27 mouse cellular contexts compared by ENCODE assay signal in genomic region chr6:22340779-22341178, GRCm38 (mm10). TPM values are rescaled to one million over a fixed set of nuclear protein-coding genes. Genes with fewer than 3 reads are reported as not detected.
DNase-seq lines count a peak whose midpoint lies in the region; ATAC-seq and TF ChIP-seq lines count a peak whose summit lies in the region.
"Had no signal": no experiment of that assay in that cellular context is flagged by ENCODE, and none has a peak within 500 bp of the region (broad histone marks: within the 10 kb centered on the region; RNA-seq: fewer than 3 reads in every experiment).

No protein-coding gene starts in this region.

- DNase-seq in intestine, embryonic 14.5 days (ENCODE audit: low spot score) = peak; percentile 20
- DNase-seq in CH12.LX (ENCODE audit: extremely low read depth) = no peak
- DNase-seq in induced T-regulatory cell, adult 2 months (ENCODE audit: low read depth) = peak; percentile 29
- no peak for DNase-seq in neural tube, embryonic 10.5 days (ENCODE audit: extremely low spot score, low spot score)
- DNase-seq: adrenal gland, adult 8-10 months; adrenal gland, postnatal 36 days; cerebellum, adult 18-20 months; cerebellum, adult 9-10 months; cerebellum, postnatal 14 days; gastrocnemius, postnatal 36 days; heart, postnatal 10 days; heart, postnatal 36 days; kidney, adult 11 months had no signal

- peaks cover 83% of the 10 kb centered on the region for H3K79me2 ChIP-seq in CH12.LX (replicated peaks; ENCODE audit: control insufficient read depth, extremely low read depth, insufficient read depth, poor library complexity, severe bottlenecking)

- peaks cover 8% of the 10 kb centered on the region for H3K36me3 ChIP-seq in intestine, embryonic 14.5 days (ENCODE audit: control insufficient read depth, insufficient read depth, low read length)
- no peaks in the 10 kb centered on the region for H3K36me3 ChIP-seq in intestine, embryonic 15.5 days
- H3K36me3 ChIP-seq in CH12.LX (replicated peaks in 1 of 2; ENCODE audit: control insufficient read depth in 1 of 2, insufficient read depth in 1 of 2, low read length in 1 of 2) = peaks cover 18 to 50% of the 10 kb centered on the region in 2 experiments
- H3K36me3 ChIP-seq in small intestine, adult 2 months (ENCODE audit: control insufficient read depth, insufficient read depth, low read length) = peaks cover 7% of the 10 kb centered on the region
- H3K36me3 ChIP-seq: heart, embryonic 15.5 days had no signal

- dilution Hi-C loops in CH12.LX (cut with MboI; ENCODE audit: extremely low pct_ligation_motif_present, extremely low pct_unique_long_range_greater_than_20kb, low sequenced_read_pairs) = no loop called here

- no peak; the same call in 1 of the 2 replicates for TF ChIP-seq POLR2A in CH12.LX (IDR thresholded peaks at IDR 0.05; ENCODE audit: low read depth, low read length)
- no peak for TF ChIP-seq POLR2A in small intestine, adult 2 months (IDR thresholded peaks at IDR 0.05; ENCODE audit: low read depth, low read length)

- in situ Hi-C loops in CH12.LX (cut with MboI; ENCODE audit: low pct_ligation_motif_present, low pct_unique_long_range_greater_than_20kb, low sequenced_read_pairs) = no loop called here

- TF ChIP-seq EP300 in CH12.LX (IDR thresholded peaks at IDR 0.05; ENCODE audit: low read length) = no peak

- H3K27me3 ChIP-seq in intestine, embryonic 14.5 days (replicated peaks; ENCODE audit: control insufficient read depth, insufficient read depth, low read length) = no peaks in the 10 kb centered on the region
- no peaks in the 10 kb centered on the region for H3K27me3 ChIP-seq in intestine, embryonic 15.5 days (replicated peaks)
- H3K27me3 ChIP-seq in CH12.LX (replicated peaks) = no peaks in the 10 kb centered on the region
- no peaks in the 10 kb centered on the region for H3K27me3 ChIP-seq in small intestine, adult 2 months (ENCODE audit: control insufficient read depth, insufficient read depth, low read length)
- H3K27me3 ChIP-seq: forebrain, embryonic 13.5 days; heart, embryonic 12.5 days; heart, embryonic 15.5 days; hindbrain, embryonic 13.5 days had no signal

- H3K4me2 ChIP-seq in intestine, embryonic 14.5 days (ENCODE audit: low read length) = no peak overlapping the region
- no peak overlapping the region for H3K4me2 ChIP-seq in intestine, embryonic 15.5 days (replicated peaks)
- peak overlapping the region; percentile 79 for H3K4me2 ChIP-seq in CH12.LX (ENCODE audit: insufficient read depth, low read depth, poor library complexity, severe bottlenecking)
- H3K4me2 ChIP-seq: forebrain, embryonic 13.5 days; heart, embryonic 12.5 days; heart, embryonic 15.5 days; hindbrain, embryonic 13.5 days had no signal

- no peak overlapping the region for H3K27ac ChIP-seq in intestine, embryonic 14.5 days (ENCODE audit: low read depth)
- H3K27ac ChIP-seq in intestine, embryonic 15.5 days = no peak overlapping the region
- peak overlapping the region; percentile 77 for H3K27ac ChIP-seq in CH12.LX (ENCODE audit: insufficient read depth, low read depth)
- H3K27ac ChIP-seq in small intestine, adult 2 months (ENCODE audit: insufficient read depth, low read depth, low read length) = peak overlapping the region; percentile 89
- H3K27ac ChIP-seq: forebrain, embryonic 10.5 days; forebrain, embryonic 13.5 days; heart, embryonic 15.5 days; hindbrain, embryonic 10.5 days; hindbrain, embryonic 13.5 days; hindbrain, postnatal 0 days had no signal

- H3K4me1 ChIP-seq in intestine, embryonic 14.5 days (replicated peaks; ENCODE audit: control insufficient read depth, insufficient read depth, low read length) = no peaks in the 10 kb centered on the region; the same call in 1 of the 2 replicates
- no peaks in the 10 kb centered on the region for H3K4me1 ChIP-seq in intestine, embryonic 15.5 days (replicated peaks)
- H3K4me1 ChIP-seq in CH12.LX (ENCODE audit: control insufficient read depth in 1 of 2, insufficient read depth in 2 of 2) = peaks cover 34 to 89% of the 10 kb centered on the region in 2 experiments
- peaks cover 32% of the 10 kb centered on the region for H3K4me1 ChIP-seq in small intestine, adult 2 months (ENCODE audit: control insufficient read depth, insufficient read depth, insufficient read length, low read length)
- H3K4me1 ChIP-seq: hindbrain, embryonic 13.5 days had no signal

- no peak overlapping the region for H3K9ac ChIP-seq in intestine, embryonic 14.5 days (ENCODE audit: low read length)
- no peak overlapping the region for H3K9ac ChIP-seq in intestine, embryonic 15.5 days
- H3K9ac ChIP-seq in CH12.LX (ENCODE audit: insufficient read depth, low read depth) = peak overlapping the region; percentile 10; the same call in 1 of the 2 replicates
- H3K9ac ChIP-seq: forebrain, embryonic 13.5 days; heart, embryonic 12.5 days; heart, embryonic 15.5 days; hindbrain, embryonic 13.5 days had no signal

- no peak for ATAC-seq in intestine, embryonic 14.5 days (replicated peaks; ENCODE audit: low FRiP score, low TSS enrichment, low read depth)
- ATAC-seq in intestine, embryonic 15.5 days = no peak
- ATAC-seq: activated CD4-positive, CD25-positive, alpha-beta regulatory T cell, adult 4 months; CD4-positive, CD25-positive, alpha-beta regulatory T cell, adult 4 months; forebrain, embryonic 13.5 days; forebrain, embryonic 16.5 days; hindbrain, postnatal 0 days had no signal

- no peaks in the 10 kb centered on the region for H3K9me3 ChIP-seq in intestine, embryonic 14.5 days (ENCODE audit: control insufficient read depth, low read length)
- H3K9me3 ChIP-seq in intestine, embryonic 15.5 days = no peaks in the 10 kb centered on the region
- no peaks in the 10 kb centered on the region for H3K9me3 ChIP-seq in CH12.LX (replicated peaks; ENCODE audit: low read length)
- H3K9me3 ChIP-seq: forebrain, embryonic 10.5 days; forebrain, embryonic 13.5 days; heart, embryonic 12.5 days; heart, embryonic 15.5 days; hindbrain, embryonic 10.5 days; hindbrain, embryonic 13.5 days had no signal

- WGBS in intestine, embryonic 14.5 days = 93% methylated on average over 14 of the region's 14 CpGs
- 92% methylated on average over 14 of the region's 14 CpGs for WGBS in intestine, embryonic 15.5 days
- 75% methylated on average over 14 of the region's 14 CpGs for WGBS in small intestine, adult 2 months

- no peak overlapping the region for H3K4me3 ChIP-seq in intestine, embryonic 14.5 days (ENCODE audit: low read depth, low read length)
- no peak overlapping the region for H3K4me3 ChIP-seq in intestine, embryonic 15.5 days (replicated peaks)
- H3K4me3 ChIP-seq in CH12.LX (replicated peaks in 1 of 3; ENCODE audit: low read depth in 2 of 3, low read length in 2 of 3, poor library complexity in 1 of 3) = peak overlapping the region in 1 of 3 experiments; percentile 43
- no peak overlapping the region for H3K4me3 ChIP-seq in small intestine, adult 2 months (ENCODE audit: low read depth, low read length)
- H3K4me3 ChIP-seq: forebrain, embryonic 10.5 days; forebrain, embryonic 13.5 days; heart, embryonic 12.5 days; heart, embryonic 15.5 days; hindbrain, embryonic 10.5 days; hindbrain, embryonic 13.5 days had no signal

- TF ChIP-seq RAD21 in CH12.LX (IDR thresholded peaks at IDR 0.05; ENCODE audit: low read depth, low read length) = no peak; the same call in 1 of the 2 replicates

- no peak for TF ChIP-seq CTCF in CH12.LX (conservative IDR thresholded peaks at IDR 0.05 in 1 of 2, IDR thresholded peaks at IDR 0.05 in 1 of 2; ENCODE audit: low read depth in 2 of 2, low read length in 2 of 2)
- no peak for TF ChIP-seq CTCF in small intestine, adult 2 months (IDR thresholded peaks at IDR 0.05; ENCODE audit: extremely low read depth, insufficient read length, insufficient replicate concordance, low read depth, low read length)

TF ChIP-seq in CH12.LX, 34 proteins besides CTCF, POLR2A, EP300 and RAD21 (continues in another document):
- TF ChIP-seq ZKSCAN1 (IDR thresholded peaks at IDR 0.05; ENCODE audit: borderline replicate concordance, low read depth, low read length) = no peak
- peak; percentile 88 for TF ChIP-seq MAX (IDR thresholded peaks at IDR 0.05; ENCODE audit: low read length)
- no peak for TF ChIP-seq SIN3A (IDR thresholded peaks at IDR 0.05; ENCODE audit: low read length)
- no peak for TF ChIP-seq GABPA (IDR thresholded peaks at IDR 0.05; ENCODE audit: insufficient replicate concordance, low read depth, low read length)
- TF ChIP-seq E2F4 (IDR thresholded peaks at IDR 0.05; ENCODE audit: insufficient replicate concordance, low read depth, low read length) = no peak
- no peak for TF ChIP-seq POLR2AphosphoS2 (IDR thresholded peaks at IDR 0.05; ENCODE audit: low read depth, low read length)
- no peak for TF ChIP-seq JUN (IDR thresholded peaks at IDR 0.05; ENCODE audit: insufficient read depth, low read depth, low read length)
- TF ChIP-seq TCF12 (IDR thresholded peaks at IDR 0.05; ENCODE audit: low read depth, low read length) = no peak
- peak; percentile 79 for TF ChIP-seq USF2 (conservative IDR thresholded peaks at IDR 0.05; ENCODE audit: low read depth, low read length)
- no peak for TF ChIP-seq MEF2A (IDR thresholded peaks at IDR 0.05; ENCODE audit: borderline replicate concordance, low read depth, low read length)
- no peak for TF ChIP-seq CHD2 (IDR thresholded peaks at IDR 0.05; ENCODE audit: low read length)
- no peak for TF ChIP-seq PAX5 (IDR thresholded peaks at IDR 0.05; ENCODE audit: low read length)
- 0 out of 2 replicates have a peak, but pooled peaks have one; percentile 34 for TF ChIP-seq IRF4 (IDR thresholded peaks at IDR 0.05; ENCODE audit: low read depth, low read length)
- no peak for TF ChIP-seq TBP (conservative IDR thresholded peaks at IDR 0.05; ENCODE audit: low read depth, low read length)
- peak; percentile 91 for TF ChIP-seq MYC (IDR thresholded peaks at IDR 0.05; ENCODE audit: low read depth, low read length)
- TF ChIP-seq ZNF384 (IDR thresholded peaks at IDR 0.05; ENCODE audit: low read depth, low read length) = no peak
- peak; percentile 74; the same call in 1 of the 2 replicates for TF ChIP-seq MXI1 (IDR thresholded peaks at IDR 0.05; ENCODE audit: low read depth, low read length)

RNA-seq across cellular contexts. Expression of gene Fam3c, which starts 15.3 kb away (rescaled TPM):
- 46.2 and 47.8 TPM in 2 replicates for polyA plus RNA-seq in intestine, embryonic 14.5 days (2014; fragmentation: Nextera tagmentation; extraction: Ambion mirVana)
- polyA plus RNA-seq in intestine, embryonic 15.5 days (2015; fragmentation: Nextera tagmentation; extraction: Ambion mirVana) = 45.8 and 48.1 TPM in 2 replicates
- 95.9 and 121 TPM in 2 replicates for total RNA-seq in CH12.LX (2012; rRNA removed)
- 61.9 and 68.4 TPM in 2 replicates for total RNA-seq in CH12.LX (2014; rRNA removed)
- polyA plus RNA-seq in CH12.LX (2012; ENCODE audit: insufficient read length, low read depth) = 155 and 169 TPM in 2 replicates
- 1.4 and 4.3 TPM in 2 replicates for polyA plus RNA-seq in small intestine, adult 2 months (2012; rRNA removed)

RNA-seq across cellular contexts. Expression of gene Wnt16, which starts 52.8 kb away (rescaled TPM):
- polyA plus RNA-seq in intestine, embryonic 14.5 days (2014; fragmentation: Nextera tagmentation; extraction: Ambion mirVana) = 0.69 and 0.79 TPM in 2 replicates
- polyA plus RNA-seq in intestine, embryonic 15.5 days (2015; fragmentation: Nextera tagmentation; extraction: Ambion mirVana) = 0.30 and 0.52 TPM in 2 replicates
- total RNA-seq in CH12.LX (2012; rRNA removed) (47.4 and 71.1 TPM in 2 replicates), CH12.LX (2014; rRNA removed) (10.9 and 11.2 TPM in 2 replicates)
- polyA plus RNA-seq in CH12.LX (2012; ENCODE audit: insufficient read length, low read depth) = 14.4 and 15.9 TPM in 2 replicates
- polyA plus RNA-seq in small intestine, adult 2 months (2012; rRNA removed) = not detected in 2 replicates
- total RNA-seq: granulocyte monocyte progenitor cell, adult 5-6 weeks had no signal
- polyA plus RNA-seq: C2C12; forebrain, embryonic 13.5 days had no signal

Comparison
In these comparisons a context has a peak if more than half of its experiments do, and no peak if none do; other contexts are left out.
1. DNase-seq: peak in intestine, embryonic 14.5 days (single experiment) and induced T-regulatory cell, adult 2 months (single experiment); none in CH12.LX (single experiment) and neural tube, embryonic 10.5 days (single experiment).
2. H3K27ac ChIP-seq: peak in CH12.LX (single experiment) and small intestine, adult 2 months (single experiment); none in intestine, embryonic 14.5 days (single experiment) and intestine, embryonic 15.5 days (single experiment).